Mouse (Mus musculus) cerebellum, adult 2 months (tissue): ENCODE measurements around the gene Ube4b. TPM values are rescaled to one million over a fixed set of nuclear protein-coding genes. Genes with fewer than 3 reads are reported as not detected.

Experiments
- DNase-seq, 2 experiments: peaks; one replicate each; pipeline ENCODE4 v3.0.0; 2021
- H3K27ac ChIP-seq: fragments of 200-500 bp; 2 replicates; pipeline ENCODE4 v1.5.1; 2012; ENCODE audit warnings: low read length, control low read depth, inconsistent platforms; ENCODE audit not compliant: insufficient read depth
- H3K27me3 ChIP-seq: fragments of 200-500 bp; 2 replicates; pipeline ENCODE4 v1.6.1; 2012; ENCODE audit warnings: inconsistent platforms, mild to moderate bottlenecking, low read length, moderate library complexity; ENCODE audit not compliant: control insufficient read depth, insufficient read depth
- H3K4me1 ChIP-seq: fragments of 200-500 bp; 2 replicates; pipeline ENCODE4 v1.6.1; 2011; ENCODE audit warnings: low read length; ENCODE audit not compliant: control insufficient read depth, insufficient read depth
- H3K4me3 ChIP-seq: fragments of 200-500 bp; replicated peaks from 2 replicates; pipeline ENCODE3; 2011; ENCODE audit warnings: mild to moderate bottlenecking, low read depth, low read length, control low read depth; ENCODE audit not compliant: insufficient read depth
- CTCF ChIP-seq: fragments of 200-500 bp; IDR thresholded peaks from 2 replicates; pipeline ENCODE4 v1.5.1; 2011; ENCODE audit warnings: low read depth, mild to moderate bottlenecking, control low read depth, low read length, moderate library complexity, borderline replicate concordance; ENCODE audit not compliant: insufficient read depth
- POLR2A ChIP-seq: fragments of 200-500 bp; IDR thresholded peaks from 2 replicates; pipeline ENCODE4 v1.6.1; 2011; ENCODE audit warnings: low read length, control low read depth, borderline replicate concordance; ENCODE audit not compliant: insufficient read depth
- WGBS: fragments of 180-500 bp; shearing (Covaris S2); methylation state at CpG from one replicate; pipeline ENCODE4 v1.1.7; 2018; 5-methylcytosine and 5-hydroxymethylcytosine counted together
- polyA plus RNA-seq: library from polyadenylated mRNA; depleted of rRNA; stranded (reverse); fragments of >200 nt; gene quantifications from 2 replicates; pipeline ENCODE4 v1.2.3, GENCODE M21; 2012

Gene Ube4b
- polyA plus RNA-seq, 1 experiment = 132 TPM

DNA sequence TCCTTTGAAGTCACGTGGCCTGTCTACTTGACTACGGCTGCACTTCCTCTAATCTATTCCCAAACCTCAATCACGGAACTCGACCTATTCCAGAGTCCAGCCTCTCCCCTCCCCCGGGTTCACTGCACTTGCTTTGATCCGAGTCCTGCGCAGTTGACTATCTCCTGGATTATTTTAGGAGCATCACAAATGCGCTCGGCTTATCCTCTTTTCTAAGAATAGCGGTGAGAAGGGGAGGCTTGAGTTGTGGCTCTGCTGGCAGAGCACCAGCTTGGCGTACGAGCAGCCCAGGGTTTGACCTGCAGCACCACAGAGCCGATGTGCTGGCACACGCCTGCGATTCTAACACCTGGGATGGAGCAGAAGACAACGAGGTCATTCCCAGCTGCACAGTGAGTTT, 102.8 kb downstream of the Ube4b start:
- TF ChIP-seq POLR2A (no peak), CTCF (no peak)
- no peak for DNase-seq
- H3K27ac ChIP-seq = no peak overlapping the region
- 48% methylated on average over 16 of the region's 16 CpGs for WGBS
- H3K27me3 ChIP-seq = no peaks in the 10 kb centered on the region
- no peak overlapping the region for H3K4me3 ChIP-seq
- H3K4me1 ChIP-seq = peaks cover 5% of the 10 kb centered on the region; the same call in 1 of the 2 replicates

DNA sequence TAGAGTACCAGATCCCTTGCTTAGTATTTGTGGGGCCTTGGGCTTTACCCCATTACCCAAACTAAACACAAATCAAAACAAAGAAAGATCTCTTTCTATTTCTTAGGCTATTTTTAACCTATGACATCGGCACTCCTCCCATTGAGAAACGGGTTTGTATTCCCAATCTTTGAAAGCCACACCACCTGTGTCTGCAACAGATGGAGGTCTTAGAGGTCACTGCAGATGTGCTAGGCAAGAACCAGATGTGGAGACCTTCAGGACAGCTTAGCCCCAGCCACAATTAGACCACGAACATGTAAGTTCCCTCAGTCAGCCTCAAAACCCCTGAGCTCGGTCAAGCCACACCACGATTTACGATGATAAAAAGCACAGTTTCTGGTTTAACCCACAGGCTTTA, 103.8 kb downstream of the Ube4b start:
- Histone ChIP-seq H3K4me1 (peaks cover 9% of the 10 kb centered on the region), H3K4me3 (no peak overlapping the region), H3K27me3 (no peaks in the 10 kb centered on the region), H3K27ac (no peak overlapping the region)
- no peak for TF ChIP-seq CTCF
- WGBS = 81% methylated on average over 6 of the region's 6 CpGs
- DNase-seq = no peak

- H3K27me3 ChIP-seq = no peaks in the 10 kb centered on the region
- H3K4me1 ChIP-seq = peaks cover 13% of the 10 kb centered on the region
- no peak overlapping the region for H3K27ac ChIP-seq
- WGBS = 75% methylated on average over 4 of the region's 4 CpGs
- H3K4me3 ChIP-seq = no peak overlapping the region
- TF ChIP-seq CTCF = no peak
- TF ChIP-seq POLR2A = no peak
- DNase-seq = no peak
Observed at GRCm38 (mm10) chr4:149322286-149322685, 104.3 kb downstream of the Ube4b start.

DNA sequence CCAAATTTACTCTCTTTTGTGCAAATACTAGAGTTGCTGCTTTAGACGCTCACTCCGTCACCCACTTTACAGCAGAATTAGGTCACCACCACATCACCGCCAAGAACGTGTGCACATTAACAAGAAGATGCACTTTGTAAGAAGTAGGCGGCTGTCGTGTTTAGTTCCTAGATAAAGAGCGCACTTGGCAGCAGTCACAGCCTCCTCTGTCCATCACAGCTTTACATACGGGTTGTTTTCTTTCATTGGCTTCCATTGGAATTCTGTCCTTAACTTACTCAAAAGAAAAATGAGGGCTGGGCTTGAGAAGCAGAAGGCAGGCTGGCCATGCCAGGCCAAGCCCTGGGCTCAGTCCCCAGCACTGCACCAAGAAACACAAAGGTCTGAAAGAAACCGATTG, 107.5 kb downstream of the Ube4b start:
- TF ChIP-seq CTCF (no peak), POLR2A (no peak)
- Histone ChIP-seq H3K4me1 (peaks cover 22% of the 10 kb centered on the region), H3K4me3 (no peak overlapping the region), H3K27ac (no peak overlapping the region; the same call in 1 of the 2 replicates), H3K27me3 (no peaks in the 10 kb centered on the region)
- no peak for DNase-seq
- WGBS = 54% methylated on average over 9 of the region's 9 CpGs

- Histone ChIP-seq H3K27ac (peak overlapping the region; percentile 93), H3K4me3 (no peak overlapping the region), H3K27me3 (no peaks in the 10 kb centered on the region), H3K4me1 (peaks cover 25% of the 10 kb centered on the region)
- 15% methylated on average over 5 of the region's 5 CpGs for WGBS
- DNase-seq = peak; percentile 86 to 95
- TF ChIP-seq CTCF (no peak), POLR2A (no peak)
Observed at GRCm38 (mm10) chr4:149317387-149317786, 109.2 kb downstream of the Ube4b start.

DNA sequence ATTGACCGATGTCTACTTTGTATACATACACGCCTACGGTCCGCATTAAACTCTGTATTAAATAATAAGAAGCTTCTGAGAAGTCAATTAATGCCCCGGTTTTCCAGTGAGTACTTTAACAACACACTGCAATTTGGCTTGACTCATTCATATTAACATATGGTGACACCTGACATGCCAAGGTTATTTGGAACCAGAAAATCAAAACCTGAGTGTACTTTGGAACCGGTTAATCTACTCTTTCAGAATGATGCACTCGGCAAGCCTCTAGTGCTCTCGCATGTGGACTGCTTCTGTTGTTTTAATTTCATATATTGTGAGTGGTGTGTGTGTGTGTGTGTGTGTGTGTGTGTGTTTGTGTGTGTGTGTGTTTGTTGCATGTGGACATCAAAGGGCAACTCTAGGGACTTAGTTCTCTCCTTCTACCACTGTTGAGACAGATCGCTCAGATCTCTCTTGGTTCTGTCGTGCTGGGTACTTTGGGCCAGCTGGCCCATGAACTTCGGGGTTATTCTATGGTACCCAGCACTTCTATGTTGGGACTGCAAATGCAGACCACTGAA, 112.2 kb downstream of the Ube4b start:
- Histone ChIP-seq H3K4me1 (peaks cover 25% of the 10 kb centered on the region), H3K27me3 (no peaks in the 10 kb centered on the region), H3K4me3 (no peak overlapping the region), H3K27ac (peak overlapping the region; percentile 81)
- TF ChIP-seq CTCF (no peak), POLR2A (no peak)
- 27% methylated on average over 11 of the region's 11 CpGs for WGBS
- DNase-seq = peak; percentile 53 to 82

DNA sequence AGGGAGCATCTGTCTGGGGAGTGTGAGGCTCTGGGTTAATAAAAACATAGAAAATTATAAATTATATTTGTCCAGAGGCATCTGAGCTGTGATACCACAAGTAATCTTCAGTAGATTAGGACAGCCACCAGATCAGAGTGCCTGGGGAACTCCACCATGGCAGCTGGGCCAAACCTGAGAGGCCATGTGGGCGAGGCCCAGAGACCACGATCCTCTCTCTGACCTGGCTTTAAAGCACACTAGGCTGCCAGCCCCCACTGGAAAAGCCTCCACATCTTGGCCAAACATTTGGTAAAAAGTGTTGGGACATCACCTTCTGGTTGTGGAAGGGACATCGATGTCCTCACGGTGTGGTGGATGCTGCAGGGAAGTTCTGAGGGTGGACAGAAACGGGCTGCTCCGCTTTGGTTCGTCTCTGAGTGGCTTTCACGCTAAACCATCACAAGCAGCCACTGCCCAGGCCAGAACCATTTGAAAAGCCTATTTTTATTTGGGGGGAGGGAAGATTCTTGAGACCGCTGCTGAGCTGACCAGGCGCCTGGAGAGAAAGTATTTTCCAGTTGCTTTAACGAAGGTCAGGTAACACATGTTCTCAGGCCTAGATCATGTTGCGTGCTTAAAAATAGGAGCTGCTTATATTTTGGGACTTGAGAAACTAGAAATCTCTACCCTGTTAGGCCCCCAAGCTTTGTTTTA, 112.8 kb downstream of the Ube4b start:
- DNase-seq = peak in 1 of 2 experiments; percentile 43
- Histone ChIP-seq H3K27ac (peak overlapping the region; percentile 90), H3K27me3 (no peaks in the 10 kb centered on the region), H3K4me3 (no peak overlapping the region), H3K4me1 (peaks cover 25% of the 10 kb centered on the region)
- no peak for TF ChIP-seq POLR2A
- TF ChIP-seq CTCF = no peak
- WGBS = 25% methylated on average over 12 of the region's 12 CpGs

DNA sequence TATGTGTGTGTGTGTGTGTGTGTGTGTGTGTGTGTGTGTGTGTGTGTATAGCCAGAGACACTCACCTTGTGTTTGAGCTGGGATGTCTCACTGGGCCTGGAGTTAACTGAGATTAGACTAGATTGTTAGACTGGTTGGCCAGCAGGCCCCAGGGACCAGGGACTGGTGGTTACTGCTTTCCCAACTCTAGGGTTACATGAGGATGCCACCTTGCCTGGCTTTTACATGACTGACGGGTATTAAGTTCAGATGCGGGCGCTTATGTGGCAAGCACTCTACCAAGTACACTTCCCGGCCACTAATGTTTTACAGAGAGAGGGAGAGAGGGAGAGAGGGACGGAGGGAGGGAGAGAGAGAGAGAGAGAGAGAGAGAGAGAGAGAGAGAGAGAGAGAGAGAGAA, 114.6 kb downstream of the Ube4b start:
- H3K27me3 ChIP-seq = no peaks in the 10 kb centered on the region
- 91% methylated on average over 5 of the region's 5 CpGs for WGBS
- no peak overlapping the region for H3K27ac ChIP-seq
- no peak for DNase-seq
- H3K4me1 ChIP-seq = peaks cover 15% of the 10 kb centered on the region
- no peak overlapping the region for H3K4me3 ChIP-seq
- TF ChIP-seq POLR2A (no peak), CTCF (no peak)
